Mouse (Mus musculus) thymus, postnatal 36 days (tissue): Measurements from ENCODE around the gene Zfp428.
"Not testable (repeated sequence)": the region's sequence is repeated elsewhere in the genome, so short reads cannot be mapped to it uniquely, and the experiment has no call there.

ENCODE experiments used
- DNase-seq, 2 experiments: peaks; one replicate each; pipeline ENCODE4 v3.0.0; 2022; ENCODE audit warnings: mixed read lengths in 2 of 2

Gene Zfp428

GRCm38 (mm10) chr7:24481474-24482207 is 25.2 kb upstream of the Zfp428 start, which contains the start of gene Cadm4:
Gene Cadm4, plus strand, starts transcription at chr7:24482023.
- peak; percentile 88 to 90 for DNase-seq

GRCm38 (mm10) chr7:24482208-24483020 is 24.4 kb upstream of the Zfp428 start:
- DNase-seq = no peak

- DNase-seq = not testable (repeated sequence)
These were observed 23.5 kb upstream of the Zfp428 start for GRCm38 (mm10) chr7:24483291-24483690.

- DNase-seq = no peak
These were observed 21.3 kb upstream of the Zfp428 start for GRCm38 (mm10) chr7:24485481-24485880.

GRCm38 (mm10) chr7:24486654-24487130 is 20.1 kb upstream of the Zfp428 start:
- no peak for DNase-seq

GRCm38 (mm10) chr7:24487403-24487802 is 19.4 kb upstream of the Zfp428 start:
- DNase-seq = no peak

- no peak for DNase-seq
These were observed 18.5 kb upstream of the Zfp428 start for GRCm38 (mm10) chr7:24488303-24488702.

GRCm38 (mm10) chr7:24499856-24500577 is 6.8 kb upstream of the Zfp428 start:
- DNase-seq = peak in 1 of 2 experiments; percentile 34

- DNase-seq = peak; percentile 44 to 51
These were observed 5.9 kb upstream of the Zfp428 start for GRCm38 (mm10) chr7:24500929-24501328.

GRCm38 (mm10) chr7:24501492-24501891 is 5.3 kb upstream of the Zfp428 start:
- DNase-seq = peak; percentile 53 to 54

GRCm38 (mm10) chr7:24504004-24504403 is 2.8 kb upstream of the Zfp428 start:
- no peak for DNase-seq

- no peak for DNase-seq
These were observed 1.9 kb upstream of the Zfp428 start for GRCm38 (mm10) chr7:24504868-24505267.

- no peak for DNase-seq
These were observed 1.2 kb upstream of the Zfp428 start for GRCm38 (mm10) chr7:24505447-24506064.

- DNase-seq = no peak
These were observed 744 bp upstream of the Zfp428 start for GRCm38 (mm10) chr7:24506065-24506459.

- DNase-seq = no peak
These were observed 349 bp upstream of the Zfp428 start for GRCm38 (mm10) chr7:24506476-24506837.

GRCm38 (mm10) chr7:24507726-24508114 is 914 bp downstream of the Zfp428 start:
- peak in 1 of 2 experiments; percentile 21 for DNase-seq

- no peak for DNase-seq
These were observed 5.5 kb downstream of the Zfp428 start, which contains the start of gene AC161166.1 for GRCm38 (mm10) chr7:24512355-24512754. Gene AC161166.1, minus strand, starts transcription at chr7:24512455.

GRCm38 (mm10) chr7:24516319-24516718 is 9.5 kb downstream of the Zfp428 start:
- DNase-seq = peak in 1 of 2 experiments; percentile 21

GRCm38 (mm10) chr7:24517077-24517476 is 10.3 kb downstream of the Zfp428 start:
- DNase-seq = no peak

- no peak for DNase-seq
These were observed 10.8 kb downstream of the Zfp428 start for GRCm38 (mm10) chr7:24517654-24518053.

GRCm38 (mm10) chr7:24519130-24519529 is 12.3 kb downstream of the Zfp428 start:
- no peak for DNase-seq

GRCm38 (mm10) chr7:24520054-24520453 is 13.2 kb downstream of the Zfp428 start:
- not testable (repeated sequence) for DNase-seq

- no peak for DNase-seq
These were observed 16.0 kb downstream of the Zfp428 start for GRCm38 (mm10) chr7:24522805-24523204.
